Comparison of ENCODE assay signal across 8 mouse cellular contexts in the genomic region with DNA sequence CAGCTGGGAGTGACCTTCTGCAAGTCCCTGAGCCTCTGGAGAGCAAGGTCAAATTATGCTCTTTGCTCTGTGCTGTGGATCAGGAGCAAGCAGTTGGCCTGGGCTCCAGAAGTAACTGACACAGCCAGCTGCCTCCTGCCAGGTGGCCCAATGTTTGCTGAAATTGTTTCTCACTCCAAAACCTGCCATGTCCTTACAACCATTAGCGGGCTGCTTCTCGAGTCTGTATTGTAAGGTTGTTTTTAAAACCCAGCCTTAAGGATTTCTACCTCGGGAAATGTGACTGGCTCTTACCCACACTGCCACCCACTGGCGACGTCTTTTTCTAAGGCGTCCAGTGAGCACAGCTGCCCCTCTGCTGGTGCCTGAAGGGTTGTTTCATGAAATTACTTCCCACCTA. TPM values are rescaled to one million over a fixed set of nuclear protein-coding genes. Genes with fewer than 3 reads are reported as not detected.
A peak's percentile ranks its signal among the peaks of the same experiment; 100 is the strongest.
DNase-seq lines count a peak whose midpoint lies in the region; ATAC-seq and TF ChIP-seq lines count a peak whose summit lies in the region.

No protein-coding gene starts in this region.

- H3K9ac ChIP-seq in forebrain, embryonic 14.5 days (ENCODE audit: low read length), result no peak overlapping the region
- H3K9ac ChIP-seq in forebrain, embryonic 16.5 days (replicated peaks; ENCODE audit: low read depth, low read length), result no peak overlapping the region
- peak overlapping the region; percentile 23; the same call in 1 of the 2 replicates for H3K9ac ChIP-seq in heart, embryonic 11.5 days (ENCODE audit: low read depth, low read length)

- H3K36me3 ChIP-seq in forebrain, embryonic 14.5 days (ENCODE audit: control insufficient read depth, insufficient read depth, low read length), result no peaks in the 10 kb centered on the region
- H3K36me3 ChIP-seq in forebrain, embryonic 16.5 days (ENCODE audit: control insufficient read depth, insufficient read depth), result no peaks in the 10 kb centered on the region
- H3K36me3 ChIP-seq in heart, embryonic 11.5 days (ENCODE audit: control insufficient read depth, insufficient read depth, low read length), result no peaks in the 10 kb centered on the region

- H3K4me1 ChIP-seq in forebrain, embryonic 14.5 days (ENCODE audit: control insufficient read depth, insufficient read depth, low read length), result peaks cover 14% of the 10 kb centered on the region
- H3K4me1 ChIP-seq in forebrain, embryonic 16.5 days (replicated peaks; ENCODE audit: control insufficient read depth, insufficient read depth, low read length), result peaks cover 14% of the 10 kb centered on the region
- H3K4me1 ChIP-seq in heart, embryonic 11.5 days (ENCODE audit: control insufficient read depth, insufficient read depth, low read length), result peaks cover 10% of the 10 kb centered on the region; the same call in 1 of the 2 replicates

- ATAC-seq in forebrain, embryonic 14.5 days, result no peak
- no peak for ATAC-seq in forebrain, embryonic 16.5 days
- no peak for ATAC-seq in heart, embryonic 11.5 days (replicated peaks; ENCODE audit: insufficient number of reproducible peaks, low FRiP score, low TSS enrichment)
- ATAC-seq in granulocyte monocyte progenitor cell, adult 5-6 weeks (replicated peaks; ENCODE audit: poor library complexity, severe bottlenecking), result no peak

- H3K4me3 ChIP-seq in forebrain, embryonic 14.5 days (ENCODE audit: low read depth, low read length), result no peak overlapping the region
- no peak overlapping the region for H3K4me3 ChIP-seq in forebrain, embryonic 16.5 days (replicated peaks; ENCODE audit: low read length)
- H3K4me3 ChIP-seq in heart, embryonic 11.5 days (ENCODE audit: low read depth, low read length), result no peak overlapping the region

- no peak overlapping the region for H3K27ac ChIP-seq in forebrain, embryonic 14.5 days (ENCODE audit: low read depth, low read length)
- H3K27ac ChIP-seq in forebrain, embryonic 16.5 days (ENCODE audit: low read length), result no peak overlapping the region
- H3K27ac ChIP-seq in heart, embryonic 11.5 days (ENCODE audit: low read depth, low read length), result no peak overlapping the region; the same call in 1 of the 2 replicates

- peak; percentile 80 for TF ChIP-seq CTCF in brain, embryonic 14.5 days (IDR thresholded peaks at IDR 0.05; ENCODE audit: borderline replicate concordance, extremely low read depth, insufficient read depth, insufficient read length)

- H3K9me3 ChIP-seq in forebrain, embryonic 14.5 days (replicated peaks; ENCODE audit: control insufficient read depth, low read length), result no peaks in the 10 kb centered on the region
- H3K9me3 ChIP-seq in forebrain, embryonic 16.5 days (ENCODE audit: control insufficient read depth, low read length), result no peaks in the 10 kb centered on the region
- no peaks in the 10 kb centered on the region for H3K9me3 ChIP-seq in heart, embryonic 11.5 days (replicated peaks; ENCODE audit: control insufficient read depth, low read length)

- WGBS in forebrain, embryonic 14.5 days, result under 1% methylated on average over 6 of the region's 6 CpGs
- 0% methylated on average over 6 of the region's 6 CpGs for WGBS in forebrain, embryonic 16.5 days
- WGBS in heart, embryonic 11.5 days (ENCODE audit: insufficient replicate concordance), result 3% methylated on average over 6 of the region's 6 CpGs

- DNase-seq in forebrain, embryonic 14.5 days (ENCODE audit: low spot score), result peak; percentile 86
- peak; percentile 63 to 65 for DNase-seq in B cell, adult 2 months
- peak; percentile 88 for DNase-seq in brain, embryonic 14.5 days (ENCODE audit: low read depth)
- DNase-seq in left cerebral cortex, postnatal 36 days (ENCODE audit: low spot score in 2 of 2), result peak; percentile 43 to 64
- peak; percentile 76 for DNase-seq in retina, embryonic 14.5 days (ENCODE audit: low spot score)

- 0 out of 2 replicates have a peak, but pooled peaks cover 3% of the 10 kb centered on the region for H3K27me3 ChIP-seq in forebrain, embryonic 14.5 days (replicated peaks; ENCODE audit: control insufficient read depth, insufficient read depth, low read length)
- H3K27me3 ChIP-seq in forebrain, embryonic 16.5 days (replicated peaks; ENCODE audit: control insufficient read depth, insufficient read depth, low read length), result no peaks in the 10 kb centered on the region
- H3K27me3 ChIP-seq in heart, embryonic 11.5 days (ENCODE audit: control insufficient read depth, insufficient read depth, low read length), result no peaks in the 10 kb centered on the region

- TF ChIP-seq POLR2A in brain, embryonic 14.5 days (IDR thresholded peaks at IDR 0.05; ENCODE audit: borderline replicate concordance, extremely low read depth, insufficient read depth, insufficient read length, poor library complexity, severe bottlenecking), result no peak

- intact Hi-C loops in left cerebral cortex, postnatal 36 days (cut with DNase I), result loop anchor here (2.0 to 5.0 kb wide), 2 partner anchors 162 to 174 kb away; no protein-coding TSS in a partner anchor

- H3K4me2 ChIP-seq in forebrain, embryonic 14.5 days (ENCODE audit: low read length), result no peak overlapping the region
- no peak overlapping the region for H3K4me2 ChIP-seq in forebrain, embryonic 16.5 days (ENCODE audit: low read length)
- peak overlapping the region; percentile 21; the same call in 1 of the 2 replicates for H3K4me2 ChIP-seq in heart, embryonic 11.5 days

RNA-seq across cellular contexts. Expression of a gene that starts 5.0 kb away (rescaled TPM):
- polyA plus RNA-seq in forebrain, embryonic 14.5 days (2014; fragmentation: Nextera tagmentation; extraction: Ambion mirVana), result 3.9 and 4.0 TPM in 2 replicates
- polyA plus RNA-seq in forebrain, embryonic 16.5 days (2015; fragmentation: Nextera tagmentation; extraction: Ambion mirVana), result 5.4 and 6.0 TPM in 2 replicates
- 9.7 and 17.6 TPM in 2 replicates for polyA plus RNA-seq in brain, embryonic 14.5 days (2012; rRNA removed)
- 4.4 and 5.0 TPM in 2 replicates for polyA plus RNA-seq in heart, embryonic 11.5 days (2014; fragmentation: Nextera tagmentation; extraction: Ambion mirVana)
- 10 to 100 TPM; 49.7 to 66.6 TPM for total RNA-seq in left cerebral cortex, postnatal 36 days (2021)
- 3.5 and 5.3 TPM in 2 replicates for total RNA-seq in granulocyte monocyte progenitor cell, adult 5-6 weeks (2014; fragmentation: Nextera tagmentation)
- 2.3 and 2.7 TPM in 2 replicates for total RNA-seq in granulocyte monocyte progenitor cell, adult 5-6 weeks (2017)
